Mouse (Mus musculus) forelimb bud, embryonic 11.5 days (tissue): Measurements from ENCODE around the gene Prkce.

Experiments used
- DNase-seq: peaks from one replicate; pipeline ENCODE4 v3.0.0-alpha.2; 2012; ENCODE audit warnings: low read depth, low spot score

Prkce gene

DNA sequence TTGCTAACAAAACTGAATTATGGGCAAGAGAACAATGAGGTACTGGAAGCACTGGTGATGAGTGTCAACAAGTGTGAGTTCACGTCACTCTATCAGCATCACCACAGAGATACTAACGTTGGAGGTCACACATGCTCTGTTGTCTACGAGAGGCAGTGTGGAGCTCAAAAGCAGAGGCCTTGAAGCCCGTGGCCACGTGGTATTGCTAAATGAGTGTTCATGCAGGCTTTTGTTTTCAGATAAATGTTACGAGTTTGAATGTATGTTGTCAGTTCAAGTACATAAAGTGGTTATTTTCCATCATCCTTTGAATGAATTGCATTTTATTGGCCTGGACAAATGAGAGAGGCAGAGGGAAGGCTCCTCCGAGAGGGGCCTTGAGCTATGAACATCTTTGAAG is 276.3 kb downstream of the Prkce start:
- DNase-seq = no peak

DNA sequence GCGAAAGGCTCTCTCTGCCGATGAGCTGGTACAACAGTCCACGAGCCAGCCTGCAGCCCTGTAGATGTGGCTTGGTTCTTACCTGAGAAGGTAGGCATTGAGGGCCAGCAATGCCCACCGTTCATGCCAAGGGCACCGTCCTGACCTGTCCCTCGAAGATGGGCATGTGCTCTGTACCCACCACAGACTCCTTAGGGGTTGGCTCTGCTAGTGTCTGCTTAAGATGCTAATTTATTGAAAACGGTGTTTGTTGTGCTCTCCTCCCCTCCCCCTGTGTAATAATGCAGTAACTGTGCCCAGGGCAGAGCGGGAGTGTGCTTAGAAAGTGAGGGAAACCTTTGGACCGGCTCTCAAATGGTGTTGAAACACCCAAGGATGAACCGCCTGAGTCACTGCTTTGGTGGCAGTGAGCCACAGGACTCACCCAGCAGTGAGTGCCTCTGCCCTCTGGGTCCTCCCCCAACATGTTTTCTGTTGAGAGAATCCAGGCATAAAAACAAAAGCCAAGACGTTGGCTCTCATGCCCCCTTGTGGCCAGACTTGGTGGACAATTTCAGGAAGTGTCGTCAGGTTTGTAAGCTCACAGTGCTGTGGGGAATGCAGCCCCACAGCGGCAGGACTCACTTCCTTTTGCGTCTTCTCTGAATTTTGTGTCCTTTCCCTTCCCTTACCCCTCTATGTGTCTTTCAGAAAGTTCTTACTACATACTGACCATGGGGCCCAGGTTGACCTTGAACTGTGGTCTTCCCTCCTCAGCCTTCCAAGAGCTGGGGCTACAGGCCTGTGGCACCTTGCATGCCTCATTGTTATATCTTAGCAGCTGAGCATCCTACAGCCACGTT is 277.2 kb downstream of the Prkce start:
- peak; percentile 93 for DNase-seq

DNA sequence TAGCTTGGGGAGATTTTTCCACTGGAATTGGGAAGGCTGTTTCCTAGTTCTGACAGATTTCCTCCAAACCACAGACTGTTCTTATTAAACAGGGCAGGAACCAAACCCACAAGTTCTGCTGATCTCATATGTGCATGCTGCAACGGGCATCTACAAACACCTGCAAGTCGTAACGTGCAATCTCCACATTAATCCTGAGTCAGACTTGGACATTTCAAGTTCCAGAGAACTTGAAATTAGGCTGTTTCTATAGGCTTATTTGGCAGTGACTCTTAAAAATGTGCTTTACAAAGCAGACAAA is 277.8 kb downstream of the Prkce start:
- peak; percentile 29 for DNase-seq

DNA sequence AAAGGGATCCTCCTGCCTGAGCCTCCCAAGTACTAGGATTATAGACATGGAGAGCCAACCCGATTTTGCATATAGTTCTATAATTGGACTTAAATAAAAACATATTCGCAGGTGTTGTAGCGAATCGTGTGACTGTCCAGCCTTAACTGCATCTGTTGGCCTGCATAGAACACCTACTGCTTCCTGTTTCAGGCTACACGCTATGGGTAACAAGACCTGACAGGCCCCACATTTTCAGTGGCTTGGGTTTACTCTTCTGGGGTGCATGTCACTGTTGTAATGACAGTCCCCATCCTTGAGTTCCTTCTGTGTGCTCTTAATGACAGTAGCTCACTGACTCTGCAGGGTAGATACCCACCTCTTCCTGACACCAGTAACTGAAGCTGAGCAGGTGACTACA is 278.3 kb downstream of the Prkce start:
- no peak for DNase-seq

DNA sequence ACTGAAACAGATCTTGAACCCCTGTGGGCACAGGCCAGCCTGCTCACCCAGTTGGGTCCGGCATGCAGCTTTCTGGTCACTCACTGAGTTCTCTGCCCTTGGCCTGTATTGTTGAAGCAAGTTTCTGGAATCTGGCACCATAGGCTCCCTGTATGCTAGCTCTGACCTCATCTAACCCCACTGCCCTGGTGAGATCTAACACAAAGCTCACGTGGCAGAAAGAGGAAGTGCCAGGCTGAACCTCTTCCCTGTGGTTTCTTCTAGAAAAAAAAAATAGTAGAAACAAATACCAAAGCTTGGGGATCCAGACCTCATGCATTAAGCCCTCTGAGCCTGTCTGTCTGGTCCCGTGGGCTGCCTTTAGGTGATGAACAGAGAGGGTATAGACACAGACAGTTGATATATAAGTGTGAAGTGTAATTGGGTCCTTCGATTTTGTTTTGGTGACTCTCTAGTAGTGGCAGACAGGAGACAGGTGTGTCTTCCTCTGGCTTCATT is 279.6 kb downstream of the Prkce start:
- no peak for DNase-seq

DNA sequence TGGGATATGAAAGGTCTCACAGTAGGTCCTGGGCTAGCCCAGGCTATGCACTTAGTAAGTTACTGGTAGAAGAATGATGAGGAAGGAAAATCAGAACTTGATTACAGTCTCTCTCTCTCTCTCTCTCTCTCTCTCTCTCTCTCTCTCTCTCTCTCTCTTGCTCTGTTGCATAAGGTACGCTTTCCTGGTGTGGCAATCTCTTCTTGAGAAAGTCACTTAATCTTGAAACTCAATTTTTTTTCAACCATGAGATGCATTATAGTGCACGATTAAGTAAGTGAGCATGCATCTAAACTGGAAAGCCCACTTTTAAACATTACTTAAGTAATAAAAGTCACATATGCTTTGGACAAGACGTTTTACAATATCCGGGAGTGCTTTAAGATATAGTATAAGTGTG is 285.3 kb downstream of the Prkce start:
- DNase-seq = no peak

DNA sequence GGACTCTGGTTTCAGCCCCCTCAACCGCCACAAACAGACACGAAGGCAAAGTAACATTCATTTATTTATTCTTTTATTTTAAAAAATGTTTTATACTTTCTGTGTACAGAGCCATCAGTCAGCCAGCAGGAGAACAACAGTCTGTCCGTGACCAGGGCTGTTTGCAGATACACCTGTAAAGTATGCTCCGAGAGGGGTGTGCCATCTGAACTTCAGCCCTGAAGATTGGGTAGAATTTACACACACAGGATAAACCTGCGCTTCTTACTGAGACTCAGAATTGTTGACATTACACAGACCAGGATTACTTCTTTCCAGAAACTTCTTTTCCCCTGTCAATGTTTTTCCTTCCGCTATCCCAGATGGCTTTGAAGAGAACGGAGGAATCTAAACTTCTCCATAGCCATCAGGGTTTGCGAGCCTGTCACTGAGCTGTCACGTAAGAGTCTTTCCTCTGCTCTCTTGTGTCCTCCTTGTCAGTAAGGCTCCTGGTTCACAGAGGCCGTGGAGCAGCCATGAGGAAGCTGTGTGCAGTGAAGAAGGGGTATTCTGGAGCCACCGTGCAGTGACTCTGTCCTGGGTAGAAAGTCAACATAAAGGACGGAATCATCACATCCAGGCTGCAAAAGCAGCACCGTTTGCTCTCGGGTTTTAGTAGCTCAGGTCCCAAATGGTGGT is 286.2 kb downstream of the Prkce start:
- no peak for DNase-seq

DNA sequence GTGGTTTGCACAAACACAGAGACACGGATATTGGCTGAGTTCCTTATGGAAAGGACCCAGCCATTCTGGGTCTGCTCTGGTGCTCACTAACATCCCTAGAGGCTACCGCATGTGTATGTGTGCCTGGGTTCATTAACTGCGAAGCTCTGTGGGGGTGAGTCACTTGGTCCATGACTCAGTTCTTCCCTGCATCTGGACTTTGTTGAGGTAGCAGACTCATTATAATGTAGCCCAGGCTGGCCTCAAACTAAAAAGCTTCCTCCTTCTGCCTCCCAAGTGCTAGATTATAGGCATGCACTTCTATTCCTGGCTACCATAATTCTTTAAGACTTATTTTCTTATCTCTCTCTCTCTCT is 286.7 kb downstream of the Prkce start:
- no peak for DNase-seq

DNA sequence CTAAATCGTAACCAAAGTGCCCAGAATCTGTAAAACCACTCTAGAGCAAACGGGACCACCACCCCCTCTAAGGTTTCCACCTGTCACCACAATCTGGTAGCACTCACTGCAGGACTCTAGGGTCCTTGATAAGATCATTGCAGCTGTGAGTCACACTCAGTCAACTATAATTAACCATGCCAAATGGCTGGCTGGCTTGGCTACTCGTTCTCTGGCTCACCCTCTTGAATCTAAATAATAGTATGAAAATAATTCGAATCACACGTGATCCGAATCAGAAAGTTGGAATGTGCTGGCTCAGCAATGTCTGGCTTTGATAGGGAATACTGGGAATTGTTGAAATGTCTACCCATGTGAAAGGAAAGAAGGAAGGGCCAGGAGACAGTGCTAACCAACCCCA is 288.9 kb downstream of the Prkce start:
- DNase-seq = no peak

DNA sequence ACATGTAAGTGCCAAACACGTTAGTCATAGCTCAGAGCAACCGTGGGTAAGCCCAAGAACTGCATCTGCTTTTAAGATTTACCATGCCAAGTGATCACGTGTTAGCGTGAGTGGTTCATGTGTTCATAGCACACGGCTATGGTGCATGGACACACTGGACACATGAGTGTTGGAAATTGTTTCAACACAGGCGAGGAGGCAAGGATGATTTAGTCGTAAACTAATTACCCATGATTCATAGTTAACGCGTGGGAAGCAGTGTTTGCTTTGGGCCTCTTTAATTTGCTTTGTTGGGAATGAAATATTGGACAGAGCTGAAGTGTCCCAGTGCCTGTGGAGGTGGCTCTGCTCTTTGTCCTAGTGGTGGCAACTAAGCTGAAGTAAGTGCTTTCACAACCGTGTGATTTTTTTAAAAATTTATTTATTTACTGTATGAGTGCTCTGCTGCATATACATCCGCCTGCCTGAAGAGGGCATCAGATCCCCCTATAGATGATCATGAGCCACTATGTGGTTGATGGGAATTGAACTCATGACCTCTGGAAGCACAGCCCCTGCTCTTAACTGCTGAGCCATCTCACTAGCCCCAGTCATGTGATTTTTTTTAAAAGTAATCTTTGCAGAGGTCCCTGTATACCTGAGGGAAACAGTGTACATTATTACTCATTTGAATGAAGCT is 290.9 kb downstream of the Prkce start:
- no peak for DNase-seq

DNA sequence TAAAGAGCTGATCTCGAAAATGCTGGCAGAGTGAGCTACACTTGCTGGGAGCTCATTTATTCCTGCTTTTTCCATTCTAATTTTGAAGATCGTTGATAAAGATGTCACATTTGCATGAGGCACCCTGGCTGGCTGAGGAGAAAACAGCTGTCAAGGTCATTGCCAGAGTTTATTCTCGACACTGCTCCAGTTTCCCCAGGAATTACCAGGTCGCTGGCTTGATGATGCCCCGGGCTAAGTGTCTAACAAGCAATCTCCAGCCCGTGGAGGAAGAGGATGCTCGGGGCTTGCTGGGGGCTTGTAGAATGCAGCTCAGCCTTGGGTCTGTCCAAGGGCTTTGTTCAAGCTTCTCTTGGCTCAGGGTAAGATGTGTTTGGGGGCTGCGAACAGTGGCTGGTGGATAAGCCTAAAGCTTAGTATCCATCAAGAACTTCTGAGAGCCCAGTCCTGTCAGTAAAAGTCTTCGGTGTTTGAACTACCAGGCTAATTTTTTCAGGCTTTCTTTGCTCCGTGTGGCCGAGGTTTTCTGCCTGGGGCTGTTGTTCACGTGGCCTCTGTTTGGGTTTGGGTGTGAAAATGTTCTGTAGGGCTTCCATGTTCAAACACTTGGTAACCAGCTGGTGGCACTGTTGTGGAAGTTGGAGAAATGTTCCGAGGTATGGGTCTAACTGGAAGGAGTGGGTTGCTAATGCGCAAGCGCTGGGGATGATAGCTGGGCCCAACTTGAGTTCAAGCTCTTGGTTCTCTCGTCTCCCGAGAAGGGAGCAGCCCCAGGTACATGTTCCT is 293.3 kb downstream of the Prkce start:
- no peak for DNase-seq

DNA sequence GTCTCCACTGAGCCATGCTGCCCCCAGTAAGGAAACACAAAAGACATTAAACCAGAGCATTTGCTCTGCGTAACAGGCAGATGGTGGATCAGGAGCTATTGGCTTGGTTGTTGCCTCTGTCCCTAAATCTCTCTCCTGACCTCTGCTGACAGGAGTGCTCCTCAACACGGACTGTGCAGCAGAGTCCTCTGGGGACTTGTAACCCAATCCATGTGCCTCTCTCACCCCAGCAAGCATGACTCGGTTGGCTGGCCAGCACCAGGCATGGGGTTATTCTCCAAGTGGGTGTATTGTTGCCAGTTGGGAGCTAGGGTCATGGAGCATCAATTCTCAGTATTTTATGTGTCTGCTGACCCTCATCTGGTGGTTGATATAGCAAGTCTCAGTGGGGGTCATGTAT is 295.8 kb downstream of the Prkce start:
- no peak for DNase-seq

DNA sequence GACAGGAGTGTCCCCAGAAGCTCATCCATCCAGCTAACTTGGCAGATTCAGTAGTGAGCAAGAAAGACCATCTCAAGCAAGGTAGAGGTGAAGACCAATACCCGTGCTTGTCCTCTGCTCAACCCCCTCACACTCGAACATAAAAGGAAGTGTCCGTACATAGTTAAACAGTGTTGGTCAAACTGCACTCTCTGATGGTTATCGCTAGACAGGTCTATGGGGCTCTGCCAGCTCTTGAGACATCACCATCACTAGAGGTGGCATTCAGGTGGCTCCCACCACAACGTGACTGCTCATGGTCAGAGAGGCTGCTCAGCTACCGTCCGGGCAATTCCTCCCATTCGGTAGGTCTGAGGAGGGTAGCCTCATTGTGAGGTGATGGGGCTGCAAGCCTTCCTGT is 296.6 kb downstream of the Prkce start:
- DNase-seq = no peak

DNA sequence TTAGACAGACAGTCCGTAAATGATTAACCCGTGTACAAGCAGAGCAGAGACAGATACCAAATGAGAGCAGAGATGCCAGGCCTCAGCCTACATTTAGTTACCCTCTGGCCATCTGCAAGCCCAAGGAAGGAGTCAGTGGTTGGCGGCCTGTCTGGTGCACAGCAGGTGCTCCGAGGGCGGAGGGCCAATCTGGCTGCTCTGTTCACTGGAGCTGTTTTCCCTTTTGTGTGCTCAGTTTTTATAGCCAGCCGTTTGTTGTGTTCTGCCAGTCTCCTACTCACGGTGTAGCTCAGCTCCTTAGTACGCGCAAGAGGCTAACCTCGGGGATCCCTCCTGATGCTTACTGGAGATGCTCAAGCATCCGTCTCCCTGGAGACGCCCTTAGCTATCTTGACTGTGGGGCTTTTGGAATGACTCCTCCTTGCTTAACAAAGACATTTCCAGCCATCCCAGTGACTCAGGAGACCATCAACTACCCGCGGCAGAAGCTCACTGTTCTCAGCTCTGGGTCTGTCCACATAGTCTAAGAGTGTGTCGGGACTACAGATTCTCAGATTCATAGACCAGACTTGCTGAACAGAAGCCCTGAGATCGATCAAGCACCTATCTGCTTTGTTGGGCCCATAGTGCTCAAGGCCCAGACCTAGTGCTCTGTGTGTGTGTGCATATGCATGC is 297.2 kb downstream of the Prkce start:
- no peak for DNase-seq

DNA sequence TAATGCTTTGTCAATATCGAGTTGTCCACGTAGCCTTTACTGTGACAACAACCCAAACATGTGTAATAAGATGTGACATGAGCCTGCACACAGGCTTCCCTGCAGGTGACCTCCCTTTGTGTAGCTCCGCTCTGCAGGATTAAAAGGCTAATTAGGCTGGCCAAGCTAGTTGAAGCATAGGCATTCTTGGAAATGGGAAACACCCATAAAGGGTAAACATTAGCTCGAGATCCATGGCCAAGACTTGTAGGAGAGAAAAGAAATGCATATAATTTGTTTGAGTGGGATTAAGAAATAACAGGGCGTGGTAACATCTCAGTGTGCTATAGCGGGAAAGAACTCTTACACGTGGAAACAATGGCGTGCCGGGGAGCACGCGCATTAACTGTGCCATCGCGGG is 298.3 kb downstream of the Prkce start:
- DNase-seq = no peak

DNA sequence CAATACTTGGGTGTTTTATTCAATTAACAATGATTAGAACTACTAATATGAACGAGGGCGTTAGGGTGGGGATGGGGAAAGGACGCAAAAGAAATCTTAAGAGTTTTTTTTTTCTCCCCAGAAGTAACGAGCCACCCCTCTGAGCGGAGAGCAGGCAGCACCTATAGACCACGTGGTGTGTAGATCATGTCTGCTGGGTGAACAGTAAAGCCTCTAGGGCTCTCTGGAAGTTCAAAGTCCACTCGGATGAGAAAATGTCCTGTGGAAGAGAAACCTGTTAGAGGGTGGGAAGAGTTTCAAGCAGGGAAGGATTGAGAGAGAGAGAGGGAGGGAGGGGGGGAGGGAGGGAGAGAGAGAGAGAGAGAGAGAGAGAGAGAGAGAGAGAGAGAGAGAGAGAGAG is 298.8 kb downstream of the Prkce start:
- DNase-seq = no peak

DNA sequence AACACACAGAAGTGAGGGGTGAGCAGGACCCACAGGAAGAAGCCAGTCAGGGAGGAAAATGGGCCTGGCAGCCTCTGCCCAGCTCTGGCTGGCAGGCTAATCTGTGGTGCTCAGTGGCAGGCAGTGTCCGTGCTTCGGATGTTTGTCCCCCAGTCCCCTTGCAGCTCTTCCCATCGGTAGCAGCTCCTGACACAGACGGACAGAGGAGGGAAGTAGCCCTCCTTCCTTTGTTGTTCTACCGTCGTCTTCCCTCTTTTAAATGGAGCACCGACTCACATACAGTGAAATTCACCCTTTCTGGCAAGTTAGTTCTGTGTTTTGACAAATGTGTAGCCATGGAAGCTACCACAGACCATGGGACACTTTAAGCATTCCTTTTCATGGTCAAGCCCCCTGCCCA is 299.3 kb downstream of the Prkce start:
- no peak for DNase-seq

DNA sequence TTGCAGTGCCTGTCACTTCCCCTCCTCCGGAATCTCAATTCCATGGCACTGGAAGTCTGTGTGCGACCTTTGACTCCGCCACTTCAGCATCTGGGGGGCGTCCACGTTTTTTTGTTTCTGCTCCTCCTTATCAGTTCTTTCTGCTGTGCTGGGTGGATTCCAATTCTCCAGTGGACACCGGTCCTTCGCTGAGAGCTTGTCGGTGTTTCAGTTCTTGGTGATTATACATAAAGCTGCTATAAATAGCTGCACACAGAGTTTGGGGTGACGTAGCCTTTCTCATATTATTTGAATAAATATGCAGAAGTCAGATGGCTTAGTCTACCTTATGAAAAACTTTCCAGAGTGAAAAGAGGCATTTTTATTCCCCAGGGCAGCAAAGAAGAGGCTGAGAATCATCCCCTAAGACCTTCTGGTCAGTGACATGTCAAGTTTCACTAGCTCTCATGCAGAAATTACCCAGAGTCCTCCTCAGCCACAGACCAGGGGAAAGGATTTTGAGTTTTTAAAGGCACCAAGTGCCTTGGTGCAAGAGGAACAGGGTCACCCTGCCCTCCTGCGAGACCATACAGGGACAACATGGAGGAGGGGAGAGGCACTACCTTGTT is 299.8 kb downstream of the Prkce start:
- no peak for DNase-seq

DNA sequence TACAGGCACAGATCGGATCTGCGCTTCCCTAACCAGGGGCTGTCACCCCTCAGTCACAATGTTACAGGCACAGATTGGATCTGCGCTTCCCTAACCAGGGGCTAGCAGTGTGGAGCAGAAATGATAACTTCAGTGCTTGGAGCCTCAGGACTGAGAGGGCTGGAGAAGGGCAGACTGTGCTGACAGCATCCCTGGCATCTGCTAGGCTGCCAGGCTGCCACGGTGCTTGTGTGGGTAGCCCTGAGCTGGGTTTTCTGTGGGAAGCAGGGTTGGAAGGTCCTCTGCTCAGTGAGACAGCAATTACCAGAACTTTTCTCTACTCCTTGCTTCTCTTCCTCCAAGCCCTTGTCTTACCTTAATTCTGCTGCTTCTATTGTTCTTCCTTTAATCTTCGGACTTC is 300.4 kb downstream of the Prkce start:
- no peak for DNase-seq

DNA sequence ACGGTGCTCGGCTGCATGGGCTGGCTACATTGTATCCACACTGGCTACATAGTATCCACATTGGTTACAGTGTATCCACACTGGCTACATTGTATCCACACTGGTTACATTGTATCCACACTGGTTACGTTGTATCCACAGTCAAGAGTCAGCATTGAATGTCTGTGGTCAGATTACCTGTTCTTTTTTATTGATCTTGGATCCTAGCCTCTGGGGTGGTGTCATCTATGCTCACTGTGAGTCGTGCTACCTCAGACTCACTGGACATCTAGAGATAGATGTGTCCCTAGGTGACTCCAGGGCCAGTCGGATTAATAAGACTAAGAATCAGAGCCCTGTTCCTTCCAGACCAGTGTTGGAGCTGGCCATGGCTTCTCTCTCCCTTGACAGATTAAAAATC is 302.6 kb downstream of the Prkce start:
- no peak for DNase-seq

DNA sequence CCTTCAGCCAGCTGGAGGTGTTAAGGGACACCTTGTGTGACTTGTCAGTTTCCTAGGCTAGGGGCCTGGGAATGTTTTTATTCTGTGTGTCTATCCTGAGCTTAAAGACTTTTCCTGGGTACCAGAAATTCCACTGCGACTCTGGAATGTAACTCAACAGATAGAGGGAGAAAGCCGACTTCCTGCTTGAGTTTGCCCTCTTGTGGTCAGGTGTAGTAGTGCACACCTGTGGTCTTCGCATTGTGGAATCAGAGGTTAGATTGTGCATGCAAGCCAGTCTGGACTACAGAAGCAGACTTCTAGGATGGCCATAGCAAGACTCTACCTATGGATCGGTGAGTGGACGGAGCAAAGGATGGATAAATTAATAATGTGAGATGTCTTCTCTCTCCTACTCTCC is 304.1 kb downstream of the Prkce start:
- peak; percentile 64 for DNase-seq
